Mouse (Mus musculus): ENCODE measurements around the gene Tjp1.

Tjp1 gene

GRCm38 (mm10) chr7:65489195-65489594 lies 38.4 kb downstream of the Tjp1 start:
- DNase-seq (ENCODE audit: low spot score in 2 of 2): no peak

GRCm38 (mm10) chr7:65486259-65486681 lies 41.3 kb downstream of the Tjp1 start:
- DNase-seq (ENCODE audit: low spot score in 2 of 2): no peak

DNA sequence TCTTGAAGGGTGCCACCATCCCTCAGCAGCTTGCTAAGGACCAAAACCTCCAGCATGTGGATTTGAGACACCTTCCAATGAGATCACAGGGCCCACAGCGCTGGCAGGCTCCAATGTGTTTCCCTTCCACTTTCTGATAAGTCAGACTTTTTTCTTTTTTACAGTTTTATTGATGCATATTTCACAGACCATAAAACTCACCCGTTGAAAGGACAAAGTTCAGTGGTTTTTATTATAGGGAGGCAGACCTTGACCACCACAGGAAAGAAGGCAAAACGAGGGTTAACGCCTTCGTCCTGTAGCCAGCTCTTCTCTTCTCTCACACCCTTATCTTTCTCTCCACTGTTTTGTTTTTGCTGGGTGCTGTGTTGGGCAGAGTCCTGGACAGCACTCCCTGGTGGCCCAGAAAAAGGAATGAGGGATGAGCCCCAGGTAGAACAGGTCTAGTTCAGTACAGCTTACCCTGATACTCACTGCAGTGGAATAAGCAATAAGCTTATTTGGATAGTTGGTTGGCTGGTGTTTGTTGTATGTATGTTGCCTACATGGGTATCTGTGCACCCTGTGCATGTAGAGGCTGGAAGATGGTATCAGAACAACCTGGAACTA lies 43.3 kb downstream of the Tjp1 start:
- DNase-seq (ENCODE audit: low spot score in 2 of 2): no peak

DNA sequence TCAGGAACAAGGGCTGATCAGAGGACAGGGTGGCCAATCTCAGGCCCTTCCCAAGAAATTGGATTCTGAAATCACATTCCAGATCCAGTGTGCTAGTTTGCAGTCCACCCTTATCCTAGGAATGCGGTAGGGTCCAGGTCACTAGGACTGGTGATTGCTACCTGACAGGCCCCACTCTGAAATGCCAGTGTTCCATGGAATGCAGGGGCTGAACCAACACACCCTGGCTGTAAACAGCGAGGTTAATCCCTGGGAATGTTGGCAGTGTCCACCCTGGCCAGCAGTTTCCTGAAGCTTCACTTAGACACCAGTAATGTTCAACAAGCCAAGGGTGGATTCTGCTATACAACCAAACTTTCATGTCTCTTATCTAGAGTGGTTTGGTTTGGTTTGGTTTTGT lies 45.4 kb downstream of the Tjp1 start:
- no peak for DNase-seq (ENCODE audit: low spot score in 2 of 2)

GRCm38 (mm10) chr7:65472048-65472447 lies 55.5 kb downstream of the Tjp1 start:
- no peak for DNase-seq (ENCODE audit: low spot score in 2 of 2)

- DNase-seq (ENCODE audit: low spot score in 2 of 2): no peak
Measured at GRCm38 (mm10) chr7:65471406-65471805, 56.2 kb downstream of the Tjp1 start.

GRCm38 (mm10) chr7:65470214-65470613 lies 57.4 kb downstream of the Tjp1 start:
- DNase-seq (ENCODE audit: low spot score in 2 of 2): no peak

DNA sequence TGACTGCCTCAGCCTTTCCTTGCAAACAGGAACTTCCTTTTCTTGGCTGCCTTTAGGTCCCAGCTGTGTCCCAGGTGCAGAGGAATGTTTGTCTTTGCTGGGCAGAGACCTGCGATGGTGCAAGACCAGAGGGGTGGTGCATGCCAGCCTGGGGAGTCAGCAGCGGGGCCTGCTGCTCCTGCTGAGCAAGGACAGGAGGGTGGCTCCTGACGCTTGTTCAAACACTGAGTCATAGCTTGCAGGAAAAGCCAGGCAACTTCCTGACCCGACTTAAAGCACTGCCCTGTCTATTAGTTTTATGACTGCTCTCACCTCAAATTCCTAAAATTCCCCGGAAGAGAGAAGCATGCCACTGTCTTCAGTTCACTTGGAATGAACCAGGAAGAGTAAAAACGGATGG lies 57.9 kb downstream of the Tjp1 start:
- DNase-seq (ENCODE audit: low spot score in 2 of 2): no peak

- DNase-seq (ENCODE audit: low spot score in 2 of 2): no peak
Measured at GRCm38 (mm10) chr7:65468191-65468590, 59.4 kb downstream of the Tjp1 start.

DNA sequence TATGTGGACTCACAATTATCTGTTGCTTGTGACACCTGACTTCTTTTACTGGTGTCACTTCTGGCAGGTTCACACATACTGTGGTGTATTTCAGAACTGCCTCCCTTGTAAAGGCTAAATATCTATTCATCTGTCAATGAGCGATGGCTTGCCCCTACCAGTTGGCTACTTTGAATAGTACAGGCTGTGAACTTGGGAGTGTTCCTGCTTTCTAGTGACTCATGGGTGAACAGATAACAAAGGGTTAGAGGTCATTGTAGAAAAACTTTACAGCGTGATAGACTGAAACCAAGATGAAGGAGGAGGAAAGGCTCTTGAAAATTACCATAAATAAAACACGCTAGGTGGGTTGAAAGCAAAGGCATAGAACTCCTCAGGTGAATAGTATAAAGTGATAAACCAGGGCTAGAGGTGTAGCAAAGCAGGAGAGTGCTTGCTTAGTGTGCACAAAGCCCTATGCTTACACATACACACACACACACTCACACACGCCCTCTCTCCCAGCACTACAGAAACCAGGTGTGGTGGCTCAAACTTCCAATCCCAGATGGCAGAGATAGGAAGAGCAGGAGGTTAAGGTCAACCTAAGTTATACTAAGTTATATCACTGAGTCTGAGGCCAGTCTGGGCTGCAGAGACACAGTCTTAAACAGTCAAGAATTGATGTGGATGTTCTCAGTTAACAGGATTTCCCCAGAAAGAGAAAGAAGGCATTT lies 60.1 kb downstream of the Tjp1 start:
- DNase-seq (ENCODE audit: low spot score in 2 of 2): no peak

DNA sequence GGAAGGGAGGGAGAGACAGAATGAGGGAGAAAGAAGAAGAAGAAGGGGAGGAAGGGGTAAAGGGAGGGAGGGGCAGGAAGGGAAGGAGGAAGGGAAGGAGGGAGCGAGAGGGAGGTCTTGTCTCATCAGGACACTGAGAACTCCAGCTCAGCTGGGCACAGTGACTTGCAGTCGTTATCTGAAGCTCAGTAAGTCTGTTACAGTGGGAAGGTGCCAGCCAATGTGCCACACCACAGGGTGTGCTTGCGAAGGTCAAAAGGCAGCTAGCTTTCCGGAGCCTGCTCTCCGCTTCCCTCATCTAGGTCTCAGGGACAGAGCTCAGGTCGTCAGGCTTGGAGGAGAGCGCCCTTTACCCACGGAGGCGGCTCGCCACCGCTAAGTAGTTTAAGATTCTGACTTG lies 61.4 kb downstream of the Tjp1 start:
- DNase-seq (ENCODE audit: low spot score in 2 of 2): no peak

- DNase-seq (ENCODE audit: low spot score in 2 of 2): no peak
Measured at GRCm38 (mm10) chr7:65464518-65465037, 63.0 kb downstream of the Tjp1 start.

GRCm38 (mm10) chr7:65463438-65463837 lies 64.1 kb downstream of the Tjp1 start:
- DNase-seq (ENCODE audit: low spot score in 2 of 2): no peak

DNA sequence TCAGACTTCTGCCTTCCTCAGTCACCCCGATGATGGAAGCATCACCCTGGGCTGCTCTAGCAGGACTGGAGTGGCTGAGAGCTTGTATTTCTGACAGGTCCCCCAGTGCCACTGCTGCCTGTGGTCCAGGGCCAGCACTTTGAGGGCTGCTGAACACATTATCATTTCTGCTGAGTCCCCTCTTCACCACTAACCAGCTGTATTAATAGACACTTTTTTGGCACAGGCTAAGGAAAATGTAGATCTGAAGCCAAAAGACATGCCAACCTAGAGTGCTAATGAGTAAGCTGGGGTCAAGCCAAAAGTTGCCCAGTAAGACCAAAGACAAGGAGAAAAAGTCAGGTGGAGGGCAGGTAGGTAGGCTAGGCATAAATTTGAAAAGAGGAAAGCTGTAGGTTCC lies 66.2 kb downstream of the Tjp1 start:
- DNase-seq (ENCODE audit: low spot score in 2 of 2): no peak

GRCm38 (mm10) chr7:65460196-65460595 lies 67.4 kb downstream of the Tjp1 start:
- no peak for DNase-seq (ENCODE audit: low spot score in 2 of 2)

GRCm38 (mm10) chr7:65456031-65456430 lies 71.5 kb downstream of the Tjp1 start:
- DNase-seq (ENCODE audit: low spot score in 2 of 2): no peak

DNA sequence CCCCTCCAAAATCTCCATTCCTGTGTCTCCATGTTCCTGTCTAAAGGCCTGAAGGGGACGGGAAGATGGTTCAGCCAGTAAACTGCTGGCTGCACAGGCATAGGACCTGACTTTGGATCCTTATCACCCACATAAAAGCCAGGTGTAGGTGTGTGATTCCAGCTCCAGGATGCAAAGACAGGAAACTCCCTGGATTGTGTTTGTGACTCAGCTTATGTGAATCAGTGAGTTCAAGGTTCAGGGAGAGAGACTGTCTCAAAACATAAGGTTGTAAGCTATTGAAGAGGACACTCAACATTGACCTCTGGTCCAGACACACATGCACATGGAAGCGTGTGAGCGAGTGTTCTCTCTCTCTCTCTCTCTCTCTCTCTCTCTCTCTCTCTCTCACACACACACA lies 72.4 kb downstream of the Tjp1 start:
- no peak for DNase-seq (ENCODE audit: low spot score in 2 of 2)

GRCm38 (mm10) chr7:65454269-65454668 lies 73.3 kb downstream of the Tjp1 start:
- no peak for DNase-seq (ENCODE audit: low spot score in 2 of 2)

- no peak for DNase-seq (ENCODE audit: low spot score in 2 of 2)
Measured at GRCm38 (mm10) chr7:65452246-65452645, 75.3 kb downstream of the Tjp1 start.

GRCm38 (mm10) chr7:65450158-65450557 lies 77.4 kb downstream of the Tjp1 start:
- no peak for DNase-seq (ENCODE audit: low spot score in 2 of 2)

GRCm38 (mm10) chr7:65441505-65441904 lies 86.1 kb downstream of the Tjp1 start:
- no peak for DNase-seq (ENCODE audit: low spot score in 2 of 2)

DNA sequence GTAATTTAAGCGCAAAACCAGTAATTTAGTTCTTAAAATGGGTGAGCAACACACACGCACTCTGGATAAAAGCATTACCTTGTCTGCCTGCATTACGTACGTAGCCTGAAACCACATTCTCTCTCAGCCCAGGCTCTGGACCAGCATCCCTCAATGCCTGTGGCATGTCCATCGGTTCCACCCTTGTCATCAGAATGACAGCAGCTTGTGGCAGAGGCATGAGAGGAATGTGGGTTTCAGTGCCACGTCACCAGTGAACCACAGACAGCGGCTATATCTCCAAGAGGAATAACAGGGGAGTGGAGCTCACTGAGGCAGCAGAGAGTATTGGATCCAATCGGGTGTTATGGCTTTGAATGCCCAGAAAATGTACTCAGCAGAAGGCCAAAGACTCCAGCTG lies 88.1 kb downstream of the Tjp1 start:
- no peak for DNase-seq (ENCODE audit: low spot score in 2 of 2)

DNA sequence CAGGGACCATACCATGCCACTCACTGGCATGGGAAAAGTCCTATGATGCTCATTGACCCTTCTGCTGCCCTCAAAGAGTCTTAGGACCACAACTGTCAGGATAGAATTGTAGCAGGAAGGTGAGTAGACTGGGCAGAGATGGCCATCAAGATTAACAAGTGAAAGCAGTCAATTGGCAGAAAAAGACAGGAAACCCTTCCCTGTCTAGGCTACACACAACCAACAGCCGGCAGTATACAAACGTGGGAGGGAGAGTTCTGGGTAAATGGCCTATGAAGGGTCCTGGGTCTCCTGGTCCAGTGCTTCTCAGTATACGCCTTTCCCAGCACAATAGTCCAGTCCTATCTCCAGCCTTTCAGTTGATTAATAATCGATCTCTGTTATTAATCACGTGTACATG lies 89.4 kb downstream of the Tjp1 start:
- no peak for DNase-seq (ENCODE audit: low spot score in 2 of 2)

DNA sequence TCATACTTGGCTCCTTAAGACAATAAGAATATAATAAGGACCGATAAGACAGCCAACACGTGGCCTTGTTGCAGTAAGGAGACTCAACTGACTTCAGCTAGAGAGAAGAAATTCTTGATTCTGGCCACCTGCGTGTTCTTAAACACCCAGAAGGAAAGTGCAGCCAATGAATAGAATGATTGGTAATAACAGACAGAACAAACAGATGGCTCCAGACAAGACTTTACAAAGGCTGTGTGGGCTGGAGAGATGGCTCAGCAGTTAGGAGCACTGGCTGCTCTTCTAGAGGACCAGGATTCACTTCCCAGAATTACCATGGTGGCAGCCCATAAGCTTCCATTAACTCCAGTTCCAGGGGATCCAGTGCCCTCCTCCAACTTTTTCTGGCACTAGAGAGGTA lies 90.7 kb downstream of the Tjp1 start:
- DNase-seq (ENCODE audit: low spot score in 2 of 2): no peak
